Mouse (Mus musculus): ENCODE measurements at regions not wholly inside any gene's neighbourhood (a gene's known extent, or its start where the extent isn't known, plus 50 kb on each side); places are given as distances from the start of the nearest gene placed in this dataset.
A peak's percentile ranks its signal among the peaks of the same experiment; 100 is the strongest.

- DNase-seq: no peak
Measured at GRCm38 (mm10) chr2:178597084-178597470, 166.7 kb downstream of the Cdh26 start.

- no peak for DNase-seq
Measured at GRCm38 (mm10) chr2:178598371-178598770, 168.0 kb downstream of the Cdh26 start.

DNA sequence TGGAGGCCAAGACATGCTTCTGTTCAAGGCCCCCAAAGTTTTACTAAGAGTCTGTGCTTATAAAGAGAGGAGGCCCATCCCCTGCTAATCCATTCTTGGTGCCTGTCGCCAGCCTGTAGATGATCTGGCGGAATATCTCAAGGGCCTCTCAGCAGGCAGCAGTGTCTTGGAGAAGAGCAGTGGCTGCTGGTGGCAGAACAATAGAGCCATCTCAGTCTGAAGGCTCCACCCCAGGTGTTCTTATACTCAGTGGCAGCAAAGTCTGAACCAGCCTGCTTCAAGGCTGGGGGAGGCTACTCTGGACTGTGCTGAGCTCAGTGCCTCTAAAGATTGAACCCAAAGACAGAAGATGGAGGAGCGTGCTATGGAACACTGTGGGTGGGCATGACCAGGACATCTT, 168.5 kb downstream of the Cdh26 start:
- DNase-seq: no peak

DNA sequence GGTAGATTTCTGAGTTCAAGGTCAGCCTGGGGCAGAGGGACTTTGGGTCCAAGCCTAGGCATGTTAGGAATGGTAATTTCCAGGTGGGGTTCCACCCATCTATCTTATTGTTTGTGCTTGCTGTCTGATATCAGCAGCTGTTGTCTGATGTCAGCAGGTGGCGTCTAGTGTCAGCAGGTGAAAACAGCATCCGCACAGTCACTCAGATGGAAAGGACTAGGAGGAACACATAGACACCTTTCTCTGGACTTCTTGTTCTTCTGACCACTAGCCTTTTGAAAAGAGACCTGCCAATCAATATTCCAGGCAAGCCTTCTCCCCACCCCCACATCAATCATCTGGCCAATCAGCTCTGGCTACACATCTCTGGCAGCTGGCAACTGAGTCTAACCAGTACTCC, 173.1 kb downstream of the Cdh26 start:
- DNase-seq: no peak

DNA sequence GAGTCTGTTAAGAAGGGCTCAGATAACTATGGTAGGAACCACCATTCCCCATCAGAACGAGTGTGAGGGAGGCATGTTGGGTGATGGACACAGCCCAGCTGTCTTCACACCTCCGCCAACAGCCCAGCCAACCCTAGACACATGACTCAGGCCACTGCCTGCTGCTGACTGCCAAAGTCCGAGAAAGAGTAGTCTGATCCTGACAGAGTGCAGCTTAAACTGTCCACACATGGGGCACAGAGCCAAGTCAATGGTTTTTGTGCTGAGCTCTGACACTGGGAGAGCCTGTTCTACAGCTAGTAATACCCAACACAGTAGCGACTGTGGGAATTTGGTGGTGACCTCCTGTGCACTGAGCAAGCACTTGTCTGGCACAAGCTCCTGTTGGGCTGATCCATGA, 176.4 kb downstream of the Cdh26 start:
- peak in 1 of 2 experiments; percentile 20 for DNase-seq

DNA sequence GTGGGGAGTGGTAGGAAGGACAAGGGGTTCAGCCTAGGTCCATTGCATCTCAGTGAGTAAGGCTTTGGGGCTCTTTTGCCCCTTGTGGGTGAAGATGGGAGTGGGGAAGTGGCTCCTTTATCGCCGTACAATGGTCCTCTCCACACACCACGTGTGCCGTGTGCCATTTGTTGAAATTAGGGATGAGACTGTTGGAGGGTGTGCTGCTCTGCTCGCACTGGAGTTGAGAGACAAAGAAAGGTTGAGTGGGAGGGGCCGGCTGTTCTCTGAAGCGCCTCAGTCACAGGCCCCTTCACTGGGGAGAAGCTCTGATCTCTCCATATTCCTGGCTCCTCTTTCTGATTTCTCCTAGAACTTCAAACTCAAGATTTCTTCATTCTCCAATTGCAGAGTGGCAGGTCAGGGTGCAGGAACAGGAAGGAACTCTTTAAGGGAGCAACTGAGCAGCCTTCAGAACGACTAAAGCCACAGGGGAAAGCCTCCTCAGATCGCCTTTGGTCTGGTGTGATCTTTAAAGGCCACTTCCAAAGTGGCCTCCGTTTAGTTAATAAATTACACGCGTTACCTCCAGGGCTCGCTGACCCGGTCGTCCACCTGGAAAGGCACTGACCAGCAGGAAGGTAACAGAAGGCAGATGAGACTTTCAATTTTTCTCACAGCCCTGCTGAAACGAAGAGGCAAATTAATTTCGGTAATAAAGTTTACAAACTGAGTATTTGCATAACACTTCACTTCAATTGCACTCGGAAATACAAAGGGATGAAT, 180.1 kb downstream of the Cdh26 start:
- DNase-seq: no peak

- no peak for DNase-seq
Measured at GRCm38 (mm10) chr2:178614761-178615160, 184.4 kb downstream of the Cdh26 start.

DNA sequence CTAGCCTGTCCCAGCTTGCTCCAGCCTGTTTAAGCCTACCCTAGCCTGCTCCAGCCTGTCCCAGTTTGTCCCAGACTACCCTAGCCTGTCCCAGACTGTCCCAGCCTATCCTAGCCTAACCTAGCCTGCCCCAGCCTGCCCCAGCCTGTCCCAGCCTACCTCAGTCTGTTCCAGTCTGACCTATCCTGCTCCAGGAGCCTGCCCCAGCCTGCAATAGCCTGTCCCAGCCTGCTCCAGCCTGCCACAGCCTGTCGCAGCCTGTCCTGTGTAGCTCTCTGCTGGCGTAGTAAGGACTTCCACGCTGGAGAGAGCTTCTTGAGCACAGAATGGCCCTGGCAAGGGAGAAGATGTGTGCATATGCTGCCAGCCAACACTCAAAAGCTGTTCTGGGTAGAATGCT, 192.5 kb downstream of the Cdh26 start:
- no peak for DNase-seq

- DNase-seq: no peak
Measured at GRCm38 (mm10) chr2:178624475-178624874, 194.1 kb downstream of the Cdh26 start.

DNA sequence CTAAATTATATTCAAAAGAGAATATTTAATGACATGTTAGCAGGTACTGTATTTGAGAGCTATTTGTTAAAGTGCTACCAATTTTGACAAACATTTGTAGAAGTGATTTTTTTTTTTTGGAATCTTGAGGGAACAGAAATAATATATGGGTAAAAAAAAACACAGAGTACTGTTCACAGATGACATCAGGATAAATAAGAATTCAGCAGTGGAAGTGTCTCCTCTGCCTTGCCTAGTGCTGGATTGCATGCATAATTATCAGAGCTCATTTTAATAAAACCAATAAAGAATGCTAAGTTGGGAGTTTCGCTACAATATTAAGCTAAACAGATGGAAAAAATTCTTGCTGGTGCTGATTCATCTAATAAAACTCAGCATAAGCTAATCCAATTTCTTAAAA, 194.6 kb downstream of the Cdh26 start:
- DNase-seq: no peak

DNA sequence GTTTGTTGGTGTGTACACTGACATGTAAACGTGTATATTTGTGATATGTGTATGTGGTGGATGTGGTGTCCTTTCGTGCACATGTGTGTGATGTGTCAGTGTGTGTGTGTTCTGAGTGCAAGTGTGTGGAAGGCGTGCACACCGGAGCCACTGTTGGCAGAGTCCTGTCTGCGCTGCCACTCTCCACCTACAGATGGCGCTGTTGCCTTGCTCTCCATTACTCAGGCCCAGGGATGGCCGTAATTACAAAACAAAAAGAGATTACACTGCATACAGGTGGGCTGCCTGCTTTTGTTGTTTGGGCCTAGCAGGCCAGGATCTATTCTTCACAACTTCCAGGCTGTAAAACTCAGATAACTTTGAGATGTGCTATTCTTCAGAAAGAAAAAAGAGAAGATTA, 199.4 kb downstream of the Cdh26 start:
- peak; percentile 43 to 54 for DNase-seq

GRCm38 (mm10) chr2:178630511-178630910, 200.2 kb downstream of the Cdh26 start:
- no peak for DNase-seq

DNA sequence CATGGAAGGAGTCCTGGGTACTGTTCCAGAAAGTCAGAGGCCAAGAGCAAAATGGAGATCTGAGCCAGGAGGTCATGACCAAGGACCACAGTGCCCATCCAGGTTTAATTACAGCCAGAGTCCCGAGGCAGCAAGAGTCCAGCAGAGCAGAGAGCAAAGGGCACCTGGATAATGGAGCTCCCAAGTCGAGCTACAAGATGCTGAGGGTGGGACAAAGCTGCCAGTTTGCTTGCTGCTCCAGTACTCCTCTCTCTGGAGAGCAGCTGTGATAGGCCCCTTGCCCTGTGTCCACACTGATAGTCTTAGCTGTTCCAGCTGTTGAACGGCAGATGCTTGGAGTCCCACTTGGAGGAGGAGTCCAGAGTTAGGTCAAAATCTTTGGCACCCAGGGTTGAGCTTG, 201.0 kb downstream of the Cdh26 start:
- DNase-seq: no peak

- DNase-seq: peak in 1 of 2 experiments; percentile 12
Measured at GRCm38 (mm10) chr2:178631966-178632365, 201.6 kb downstream of the Cdh26 start.

DNA sequence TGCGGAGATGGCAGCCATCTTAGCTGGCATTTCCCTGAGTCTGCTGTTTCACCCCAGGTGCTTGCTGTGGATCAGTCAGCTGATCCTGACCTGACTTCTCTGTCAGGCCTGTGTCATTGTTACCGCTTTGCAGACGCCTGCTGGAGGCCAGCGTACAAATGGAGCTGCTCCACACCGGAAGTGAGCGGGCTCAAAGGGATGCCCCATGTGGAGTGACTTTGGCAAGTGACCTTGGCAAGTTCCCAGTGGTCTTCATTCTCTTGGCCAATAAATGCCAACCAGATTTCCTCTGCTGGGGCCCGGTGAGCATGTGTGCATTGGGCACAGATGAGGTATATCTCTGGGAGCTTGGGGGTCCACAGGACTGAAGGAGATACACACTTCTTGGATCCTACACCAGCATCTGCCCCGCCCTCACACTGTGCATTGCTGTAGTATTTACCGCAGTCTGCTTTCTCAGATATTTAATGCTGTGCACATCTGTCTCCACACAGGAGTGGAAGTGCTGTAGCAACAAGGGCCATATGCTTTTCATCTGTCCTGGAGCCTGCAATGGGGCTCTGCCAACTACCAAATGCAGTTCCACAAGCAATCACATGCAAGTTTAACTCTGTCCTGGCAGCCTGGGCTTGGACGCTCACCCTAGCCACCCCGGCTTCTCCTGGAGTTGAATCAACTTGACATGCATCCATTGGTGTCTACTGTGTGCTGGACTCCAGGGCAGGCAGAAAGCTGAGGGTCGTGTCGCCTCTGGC, 202.7 kb downstream of the Cdh26 start:
- DNase-seq: no peak

- DNase-seq: no peak
Measured at GRCm38 (mm10) chr2:178634116-178634515, 203.8 kb downstream of the Cdh26 start.

- DNase-seq: no peak
Measured at GRCm38 (mm10) chr2:178635685-178636084, 205.4 kb downstream of the Cdh26 start.

DNA sequence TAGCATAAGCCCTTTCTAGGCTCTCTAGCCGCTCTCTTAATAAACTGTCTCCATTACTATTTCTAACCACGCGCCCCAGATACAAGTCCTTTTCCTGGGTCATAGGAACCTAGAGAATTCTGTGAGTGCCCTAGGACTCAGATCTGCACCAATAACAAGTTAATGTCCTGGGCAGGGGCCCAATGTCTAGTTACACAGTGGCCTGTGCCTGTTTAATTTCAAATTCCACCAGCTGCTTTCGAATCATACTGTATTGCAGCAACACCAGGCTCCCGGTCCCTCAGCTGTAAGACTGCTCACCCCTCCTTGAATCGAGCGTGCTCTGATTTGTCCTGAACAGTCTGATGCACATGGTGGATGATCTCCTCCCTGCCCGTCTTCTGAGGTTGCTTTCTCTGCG, 206.6 kb downstream of the Cdh26 start:
- no peak for DNase-seq

- DNase-seq: no peak
Measured at GRCm38 (mm10) chr2:178642137-178643052, 212.1 kb downstream of the Cdh26 start.

DNA sequence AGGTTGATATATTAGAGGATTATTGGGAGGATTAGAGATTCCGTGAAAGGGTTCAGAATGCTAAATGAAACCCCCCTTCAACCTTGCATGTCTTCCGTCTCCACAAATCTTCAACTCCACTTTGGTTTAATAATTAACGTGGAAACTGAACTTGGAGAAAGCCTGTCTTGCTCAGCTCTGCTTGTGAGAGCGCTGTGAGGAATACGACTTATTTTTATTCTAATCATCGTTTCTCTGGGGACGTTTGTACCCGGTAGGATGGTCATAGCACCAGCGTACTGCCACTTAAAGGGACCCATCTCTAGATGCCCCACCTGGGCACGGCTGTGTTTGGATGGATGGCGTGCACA, 212.7 kb downstream of the Cdh26 start:
- DNase-seq: no peak

GRCm38 (mm10) chr2:178643841-178644240, 213.5 kb downstream of the Cdh26 start:
- no peak for DNase-seq

GRCm38 (mm10) chr2:178660071-178660470, 229.7 kb downstream of the Cdh26 start:
- no peak for DNase-seq

GRCm38 (mm10) chr2:178662396-178662795, 232.1 kb downstream of the Cdh26 start:
- DNase-seq: no peak
